Mouse (Mus musculus): ENCODE results near the gene Fam163b. TPM values are rescaled to one million over a fixed set of nuclear protein-coding genes. Genes with fewer than 3 reads are reported as not detected.

Gene Fam163b
- polyA plus RNA-seq, 1 experiment from 2014 or later = 2.8 TPM

GRCm38 (mm10) chr2:27108144-27108543 is 34.1 kb downstream of the Fam163b start:
- DNase-seq = no peak
- Histone ChIP-seq H3K27me3 (ENCODE audit: control insufficient read depth, insufficient read depth, low read length) (no peaks in the 10 kb centered on the region), H3K4me3 (replicated peaks; ENCODE audit: low read depth, low read length) (no peak overlapping the region), H3K36me3 (ENCODE audit: control insufficient read depth, insufficient read depth, low read length) (no peaks in the 10 kb centered on the region), H3K9me3 (ENCODE audit: control insufficient read depth, low read length) (no peaks in the 10 kb centered on the region), H3K9ac (replicated peaks; ENCODE audit: low read length) (no peak overlapping the region), H3K4me2 (ENCODE audit: low read length) (no peak overlapping the region), H3K27ac (replicated peaks; ENCODE audit: low read depth, low read length) (no peak overlapping the region), H3K4me1 (ENCODE audit: control insufficient read depth, insufficient read depth, low read length) (0 out of 2 replicates have a peak, but pooled peaks cover 7% of the 10 kb centered on the region)
- 49% methylated on average over 2 of the region's 2 CpGs for WGBS
- ATAC-seq (ENCODE audit: low FRiP score, low TSS enrichment) = no peak

GRCm38 (mm10) chr2:27106816-27107215 is 35.5 kb downstream of the Fam163b start:
- Histone ChIP-seq H3K9me3 (ENCODE audit: control insufficient read depth, low read length) (no peaks in the 10 kb centered on the region), H3K4me1 (ENCODE audit: control insufficient read depth, insufficient read depth, low read length) (0 out of 2 replicates have a peak, but pooled peaks cover 7% of the 10 kb centered on the region), H3K27me3 (ENCODE audit: control insufficient read depth, insufficient read depth, low read length) (no peaks in the 10 kb centered on the region), H3K4me3 (replicated peaks; ENCODE audit: low read depth, low read length) (no peak overlapping the region), H3K36me3 (ENCODE audit: control insufficient read depth, insufficient read depth, low read length) (no peaks in the 10 kb centered on the region), H3K9ac (replicated peaks; ENCODE audit: low read length) (no peak overlapping the region), H3K27ac (replicated peaks; ENCODE audit: low read depth, low read length) (no peak overlapping the region), H3K4me2 (ENCODE audit: low read length) (no peak overlapping the region)
- ATAC-seq (ENCODE audit: low FRiP score, low TSS enrichment) (no peak), DNase-seq (no peak)
- WGBS = 81% methylated on average over 3 of the region's 3 CpGs

GRCm38 (mm10) chr2:27103554-27103953 is 38.7 kb downstream of the Fam163b start:
- H3K36me3 ChIP-seq (ENCODE audit: control insufficient read depth, insufficient read depth, low read length) = no peaks in the 10 kb centered on the region
- H3K27me3 ChIP-seq (ENCODE audit: control insufficient read depth, insufficient read depth, low read length) = no peaks in the 10 kb centered on the region
- no peaks in the 10 kb centered on the region for H3K9me3 ChIP-seq (ENCODE audit: control insufficient read depth, low read length)
- H3K4me3 ChIP-seq (replicated peaks; ENCODE audit: low read depth, low read length) = no peak overlapping the region
- ATAC-seq (ENCODE audit: low FRiP score, low TSS enrichment) (no peak), DNase-seq (no peak)
- 62% methylated on average over 7 of the region's 7 CpGs for WGBS
- no peak overlapping the region for H3K4me2 ChIP-seq (ENCODE audit: low read length)
- 0 out of 2 replicates have a peak, but pooled peaks cover 7% of the 10 kb centered on the region for H3K4me1 ChIP-seq (ENCODE audit: control insufficient read depth, insufficient read depth, low read length)
- no peak overlapping the region for H3K27ac ChIP-seq (replicated peaks; ENCODE audit: low read depth, low read length)
- no peak overlapping the region for H3K9ac ChIP-seq (replicated peaks; ENCODE audit: low read length)

GRCm38 (mm10) chr2:27097776-27098175 is 44.5 kb downstream of the Fam163b start:
- H3K9me3 ChIP-seq (ENCODE audit: control insufficient read depth, low read length) = no peaks in the 10 kb centered on the region
- 16% methylated on average over 6 of the region's 6 CpGs for WGBS
- H3K4me3 ChIP-seq (replicated peaks; ENCODE audit: low read depth, low read length) = no peak overlapping the region
- DNase-seq = peak; percentile 80
- no peak overlapping the region for H3K9ac ChIP-seq (replicated peaks; ENCODE audit: low read length)
- no peaks in the 10 kb centered on the region for H3K36me3 ChIP-seq (ENCODE audit: control insufficient read depth, insufficient read depth, low read length)
- ATAC-seq (ENCODE audit: low FRiP score, low TSS enrichment) = peak; percentile 50
- no peak overlapping the region for H3K27ac ChIP-seq (replicated peaks; ENCODE audit: low read depth, low read length)
- H3K27me3 ChIP-seq (ENCODE audit: control insufficient read depth, insufficient read depth, low read length) = no peaks in the 10 kb centered on the region
- H3K4me2 ChIP-seq (ENCODE audit: low read length) = no peak overlapping the region
- peaks cover 8% of the 10 kb centered on the region for H3K4me1 ChIP-seq (ENCODE audit: control insufficient read depth, insufficient read depth, low read length)

GRCm38 (mm10) chr2:27097241-27097656 is 45.0 kb downstream of the Fam163b start:
- no peak overlapping the region for H3K9ac ChIP-seq (replicated peaks; ENCODE audit: low read length)
- WGBS = 60% methylated on average over 6 of the region's 6 CpGs
- no peak overlapping the region for H3K4me3 ChIP-seq (replicated peaks; ENCODE audit: low read depth, low read length)
- H3K36me3 ChIP-seq (ENCODE audit: control insufficient read depth, insufficient read depth, low read length) = no peaks in the 10 kb centered on the region
- peak; percentile 15 for DNase-seq
- no peak overlapping the region; the same call in 1 of the 2 replicates for H3K27ac ChIP-seq (replicated peaks; ENCODE audit: low read depth, low read length)
- H3K9me3 ChIP-seq (ENCODE audit: control insufficient read depth, low read length) = no peaks in the 10 kb centered on the region
- no peaks in the 10 kb centered on the region for H3K27me3 ChIP-seq (ENCODE audit: control insufficient read depth, insufficient read depth, low read length)
- peaks cover 8% of the 10 kb centered on the region for H3K4me1 ChIP-seq (ENCODE audit: control insufficient read depth, insufficient read depth, low read length)
- H3K4me2 ChIP-seq (ENCODE audit: low read length) = no peak overlapping the region
- no peak for ATAC-seq (ENCODE audit: low FRiP score, low TSS enrichment)

GRCm38 (mm10) chr2:27096341-27096981 is 45.8 kb downstream of the Fam163b start:
- H3K4me1 ChIP-seq (ENCODE audit: control insufficient read depth, insufficient read depth, low read length) = peaks cover 8% of the 10 kb centered on the region
- H3K4me2 ChIP-seq (ENCODE audit: low read length) = no peak overlapping the region
- H3K27me3 ChIP-seq (ENCODE audit: control insufficient read depth, insufficient read depth, low read length) = no peaks in the 10 kb centered on the region
- H3K27ac ChIP-seq (replicated peaks; ENCODE audit: low read depth, low read length) = no peak overlapping the region
- no peaks in the 10 kb centered on the region for H3K9me3 ChIP-seq (ENCODE audit: control insufficient read depth, low read length)
- no peaks in the 10 kb centered on the region for H3K36me3 ChIP-seq (ENCODE audit: control insufficient read depth, insufficient read depth, low read length)
- no peak for ATAC-seq (ENCODE audit: low FRiP score, low TSS enrichment)
- no peak overlapping the region for H3K9ac ChIP-seq (replicated peaks; ENCODE audit: low read length)
- WGBS = 82% methylated on average over 13 of the region's 13 CpGs
- no peak overlapping the region for H3K4me3 ChIP-seq (replicated peaks; ENCODE audit: low read depth, low read length)
- DNase-seq = peak; percentile 9

DNA sequence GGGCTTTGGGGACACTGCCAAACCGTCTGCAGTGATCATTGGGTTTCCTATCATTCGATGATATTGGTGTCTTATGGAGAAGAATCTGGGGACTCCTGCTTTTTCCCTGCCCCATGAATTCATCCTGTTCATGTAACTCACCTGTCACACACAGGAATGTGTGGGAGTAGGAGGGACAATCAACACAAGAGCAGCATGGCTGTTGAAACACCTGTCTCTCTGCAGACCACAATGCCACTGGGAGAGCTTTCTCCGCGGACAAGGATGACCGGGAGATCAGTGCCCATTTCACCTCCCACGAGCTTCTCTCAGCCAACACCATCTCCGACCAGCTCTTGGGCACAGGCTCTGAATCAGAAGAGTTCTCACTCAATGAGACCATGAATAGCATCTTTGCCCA is 47.1 kb downstream of the Fam163b start:
- H3K9ac ChIP-seq (replicated peaks; ENCODE audit: low read length) = no peak overlapping the region
- H3K4me2 ChIP-seq (ENCODE audit: low read length) = no peak overlapping the region
- H3K9me3 ChIP-seq (ENCODE audit: control insufficient read depth, low read length) = no peaks in the 10 kb centered on the region
- H3K4me1 ChIP-seq (ENCODE audit: control insufficient read depth, insufficient read depth, low read length) = peaks cover 8% of the 10 kb centered on the region
- WGBS = 94% methylated on average over 7 of the region's 7 CpGs
- H3K36me3 ChIP-seq (ENCODE audit: control insufficient read depth, insufficient read depth, low read length) = no peaks in the 10 kb centered on the region
- no peak overlapping the region for H3K27ac ChIP-seq (replicated peaks; ENCODE audit: low read depth, low read length)
- DNase-seq = no peak
- ATAC-seq (ENCODE audit: low FRiP score, low TSS enrichment) = no peak
- H3K27me3 ChIP-seq (ENCODE audit: control insufficient read depth, insufficient read depth, low read length) = no peaks in the 10 kb centered on the region
- H3K4me3 ChIP-seq (replicated peaks; ENCODE audit: low read depth, low read length) = no peak overlapping the region

DNA sequence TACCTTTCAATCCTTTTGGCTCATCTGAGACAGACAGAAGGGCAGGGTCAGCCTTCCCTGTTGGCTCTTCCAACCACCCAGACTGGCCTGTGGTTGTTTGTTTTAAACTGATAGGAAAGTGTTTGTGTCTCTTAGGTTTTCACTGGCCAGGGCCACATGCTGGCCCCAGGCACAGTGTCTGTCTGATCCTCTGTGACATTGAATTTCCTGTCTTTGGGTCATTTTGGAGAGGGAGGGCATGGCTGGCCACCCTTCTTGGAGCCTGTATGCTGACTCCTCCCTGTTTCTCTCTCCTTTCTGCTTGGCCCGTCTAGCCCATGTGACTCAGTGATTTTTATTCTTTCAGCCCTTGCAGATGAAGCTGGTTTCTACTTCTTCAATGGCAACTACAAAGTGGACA is 53.1 kb downstream of the Fam163b start:
- no peak for ATAC-seq (ENCODE audit: low FRiP score, low TSS enrichment)
- Histone ChIP-seq H3K27me3 (ENCODE audit: control insufficient read depth, insufficient read depth, low read length) (no peaks in the 10 kb centered on the region), H3K36me3 (ENCODE audit: control insufficient read depth, insufficient read depth, low read length) (no peaks in the 10 kb centered on the region)

DNA sequence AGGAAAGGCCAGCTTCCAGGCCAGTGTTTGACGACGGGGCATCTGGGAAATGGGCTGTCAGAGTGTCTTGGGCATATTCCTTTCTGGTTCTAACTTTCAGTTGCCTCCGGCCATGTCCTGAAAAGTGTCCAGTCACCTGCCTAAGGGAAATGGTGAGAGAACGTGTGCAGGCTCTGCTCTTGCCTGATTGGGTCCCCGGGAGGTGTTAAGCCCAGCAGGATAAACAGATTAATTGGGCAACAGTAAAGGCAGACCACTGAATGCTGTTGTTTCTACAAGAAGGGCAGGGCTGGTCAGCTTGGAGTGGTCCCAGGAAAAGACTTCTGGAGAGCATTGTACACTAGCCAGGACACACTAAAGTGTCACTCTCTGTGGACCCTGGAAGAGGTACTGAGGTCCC is 53.6 kb downstream of the Fam163b start:
- H3K27ac ChIP-seq (replicated peaks; ENCODE audit: low read depth, low read length) = no peak overlapping the region
- H3K9ac ChIP-seq (replicated peaks; ENCODE audit: low read length) = no peak overlapping the region
- no peaks in the 10 kb centered on the region for H3K9me3 ChIP-seq (ENCODE audit: control insufficient read depth, low read length)
- H3K4me3 ChIP-seq (replicated peaks; ENCODE audit: low read depth, low read length) = no peak overlapping the region
- no peaks in the 10 kb centered on the region for H3K27me3 ChIP-seq (ENCODE audit: control insufficient read depth, insufficient read depth, low read length)
- no peaks in the 10 kb centered on the region for H3K36me3 ChIP-seq (ENCODE audit: control insufficient read depth, insufficient read depth, low read length)
- 75% methylated on average over 5 of the region's 5 CpGs for WGBS
- no peak for ATAC-seq (ENCODE audit: low FRiP score, low TSS enrichment)
- DNase-seq = no peak
- no peaks in the 10 kb centered on the region for H3K4me1 ChIP-seq (ENCODE audit: control insufficient read depth, insufficient read depth, low read length)
- H3K4me2 ChIP-seq (ENCODE audit: low read length) = no peak overlapping the region

More for the DNA sequence above, 53.1 kb downstream of the Fam163b start:
- H3K9me3 ChIP-seq (ENCODE audit: control insufficient read depth, low read length) = no peaks in the 10 kb centered on the region
- WGBS = 75% methylated on average over 1 of the region's 1 CpGs
- H3K4me1 ChIP-seq (ENCODE audit: control insufficient read depth, insufficient read depth, low read length) = no peaks in the 10 kb centered on the region
- no peak overlapping the region for H3K27ac ChIP-seq (replicated peaks; ENCODE audit: low read depth, low read length)
- no peak overlapping the region for H3K4me2 ChIP-seq (ENCODE audit: low read length)
- DNase-seq = no peak
- no peak overlapping the region for H3K9ac ChIP-seq (replicated peaks; ENCODE audit: low read length)
- no peak overlapping the region for H3K4me3 ChIP-seq (replicated peaks; ENCODE audit: low read depth, low read length)

Measured in midbrain, embryonic 14.5 days (tissue).